Mouse (Mus musculus) embryonic stem cell, embryonic (primary cell): ENCODE data around the gene Dact1.

Experiments used
- CTCF ChIA-PET, 4 experiments: fragments of 300-600 bp in 2 of 4; fragments of 350-600 bp in 2 of 4; sonication (Branson Sonifier 250); formaldehyde crosslinking; loops; one replicate each; lab custom pipeline; 2022; ENCODE audit warnings: inconsistent platforms in 2 of 4; lab: Charles Lee
- POLR2A ChIA-PET, 4 experiments: fragments of 300-600 bp in 2 of 4; fragments of 350-600 bp in 2 of 4; sonication (Branson Sonifier 250); formaldehyde crosslinking; loops; one replicate each; lab custom pipeline; 2022; ENCODE audit warnings: antibody characterized with exemption in 4 of 4, inconsistent platforms in 1 of 4; lab: Charles Lee

Dact1 gene

GRCm38 (mm10) chr12:71364531-71364930 is 54.8 kb downstream of the Dact1 start:
- POLR2A ChIA-PET = interaction anchor here in 1 of 4 experiments (0.6 kb wide), 2 partner anchors 88 to 1393 kb away, joined by 3 read pairs; partner anchors contain the start of gene Ppm1a
- CTCF ChIA-PET = no interaction called here

DNA sequence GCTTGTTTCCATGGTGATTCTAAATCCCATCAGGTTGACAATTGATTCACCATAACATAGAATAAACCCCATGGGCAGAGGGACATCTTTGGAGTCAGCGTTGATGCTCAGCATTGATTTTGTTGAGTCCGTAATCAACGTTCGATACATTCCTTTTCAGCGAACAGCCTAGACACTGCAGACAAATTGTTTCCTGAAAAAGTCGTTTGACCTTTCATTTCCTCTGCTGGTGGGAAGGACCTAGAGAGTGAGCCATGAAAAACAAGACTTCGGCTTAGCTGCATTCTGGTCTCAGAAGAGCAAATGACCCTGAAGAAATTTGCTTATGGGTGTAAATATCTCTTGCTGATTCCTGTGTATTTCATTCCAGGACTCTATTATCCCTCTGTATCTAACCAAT is 55.5 kb downstream of the Dact1 start:
- ChIA-PET CTCF (no interaction called here), POLR2A (interaction anchor here in 2 of 4 experiments (0.6 kb wide), 3 partner anchors 88 to 1392 kb away, joined by 3 to 4 read pairs (median 3); partner anchors contain the start of gene Ppm1a (in 1 of the 2))

DNA sequence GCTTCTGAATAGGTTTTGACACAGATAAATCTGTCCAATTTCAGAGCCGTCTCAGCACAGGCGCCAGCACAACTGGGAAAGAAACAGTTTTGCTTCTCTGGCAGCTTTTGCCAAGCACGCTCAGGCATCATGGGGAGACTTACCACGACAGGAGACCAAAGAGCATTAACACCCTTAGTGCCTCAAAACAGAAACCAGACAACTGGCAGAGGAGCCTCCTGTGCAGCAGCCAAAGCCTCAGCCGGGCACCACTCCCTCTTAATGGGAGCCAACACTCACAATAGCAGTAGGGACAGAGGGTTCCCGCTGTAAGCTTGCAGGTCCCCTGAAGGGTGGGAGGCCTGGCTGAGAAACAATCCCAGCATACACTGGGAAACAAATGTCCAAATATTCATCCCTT is 56.5 kb downstream of the Dact1 start:
- ChIA-PET CTCF (no interaction called here), POLR2A (interaction anchor here in 1 of 4 experiments (1.2 kb wide), 1 partner anchor 10 kb away, joined by 3 read pairs; no protein-coding TSS in a partner anchor)

DNA sequence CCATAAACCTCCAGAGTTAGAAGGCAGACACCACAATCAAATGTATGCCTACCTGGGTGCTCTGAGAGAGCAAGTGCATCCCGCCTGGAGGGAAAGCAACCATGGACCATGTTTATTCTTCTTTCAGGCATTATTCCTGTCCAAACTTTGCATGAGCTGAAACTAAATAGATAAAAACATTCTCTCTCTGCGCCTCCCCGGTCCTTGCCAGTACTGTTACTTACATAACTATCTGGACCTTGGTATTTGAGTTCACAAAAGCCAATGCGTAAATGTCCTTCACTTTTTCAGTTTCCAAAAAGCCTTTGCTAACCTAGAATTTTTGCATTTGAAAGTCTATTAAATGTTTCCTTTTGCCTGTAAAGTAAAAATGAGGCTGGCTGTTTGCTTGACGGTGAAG is 58.9 kb downstream of the Dact1 start:
- ChIA-PET POLR2A (interaction anchor here in 3 of 4 experiments (0.6 to 0.8 kb wide), 4 partner anchors 20 to 1409 kb away, joined by 3 read pairs; no protein-coding TSS in a partner anchor), CTCF (no interaction called here)
